Mouse (Mus musculus) c-Kit-positive CD71-positive TER-119-negative erythroid progenitor cells, embryonic 14.5 days (primary cell): ENCODE data around the gene Cdh18.
A peak's percentile ranks its signal among the peaks of the same experiment; 100 is the strongest.

Experiments used
- DNase-seq: peaks from one replicate; pipeline ENCODE4 v3.0.0-alpha.2; 2013; ENCODE audit warnings: low read depth

Cdh18 gene

GRCm38 (mm10) chr15:23453331-23453730 is 904.5 kb downstream of the Cdh18 start:
- DNase-seq, result no peak

DNA sequence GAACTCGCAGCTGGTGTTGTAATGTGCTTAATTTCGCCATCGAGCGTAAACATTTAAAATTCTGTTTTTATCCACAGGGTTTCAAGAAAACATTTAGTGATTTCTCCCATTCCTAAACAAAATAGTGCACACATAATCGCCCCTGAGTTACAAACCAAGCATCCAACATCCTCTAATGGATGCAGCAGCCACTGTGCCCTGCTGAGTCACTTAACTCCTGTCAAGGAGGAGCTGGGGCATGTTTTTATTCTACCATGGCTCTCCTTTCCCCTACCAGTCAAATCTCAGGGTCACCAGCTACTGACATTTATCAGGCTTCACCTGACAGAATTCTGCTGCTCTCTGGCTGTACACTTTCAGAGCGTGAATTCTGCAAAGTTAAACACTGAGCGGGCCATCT is 906.5 kb downstream of the Cdh18 start:
- no peak for DNase-seq

GRCm38 (mm10) chr15:23457401-23457800 is 908.6 kb downstream of the Cdh18 start:
- DNase-seq, result no peak

- DNase-seq, result no peak
Observed at GRCm38 (mm10) chr15:23470527-23471475, 922.0 kb downstream of the Cdh18 start.

- DNase-seq, result peak; percentile 1
Observed at GRCm38 (mm10) chr15:23486306-23486705, 937.5 kb downstream of the Cdh18 start.

DNA sequence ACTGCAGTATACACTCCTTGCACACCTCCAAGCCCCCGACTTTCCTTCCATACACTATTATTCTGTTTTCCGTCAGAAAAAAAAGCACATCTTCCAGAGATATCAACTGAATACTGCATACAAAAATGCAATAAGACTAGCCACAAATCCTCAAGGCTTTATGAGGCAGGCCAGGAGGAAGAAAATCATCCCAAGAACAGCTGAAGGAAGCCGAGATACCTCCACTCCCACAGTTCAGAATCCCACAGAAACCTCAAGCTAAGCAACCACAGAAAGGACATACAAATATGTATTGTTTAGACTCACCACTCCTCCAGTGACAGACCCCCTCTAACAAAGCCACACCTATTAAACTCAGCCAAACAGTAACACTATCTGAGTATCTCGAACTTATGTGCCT is 957.7 kb downstream of the Cdh18 start:
- DNase-seq, result no peak

GRCm38 (mm10) chr15:23509694-23510093 is 960.9 kb downstream of the Cdh18 start:
- no peak for DNase-seq

DNA sequence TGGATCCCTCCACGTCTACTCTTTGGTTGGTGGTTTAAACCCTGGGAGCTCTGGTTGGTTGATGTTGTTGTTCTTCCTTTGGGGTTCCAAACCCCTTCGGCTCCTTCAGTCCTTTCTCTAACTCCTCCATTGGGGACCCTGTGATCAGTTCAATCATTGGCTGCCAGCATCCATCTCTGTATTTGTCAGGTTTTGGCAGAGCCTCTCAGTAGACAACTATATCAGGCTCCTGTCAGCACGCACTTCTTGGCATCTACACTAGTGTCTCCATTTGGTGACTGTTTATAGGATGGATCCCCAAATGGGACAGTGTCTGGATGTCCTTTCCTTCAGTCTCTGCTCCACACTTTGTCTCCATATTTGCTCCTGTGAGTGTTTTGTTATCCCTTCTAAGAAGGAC is 967.0 kb downstream of the Cdh18 start:
- DNase-seq, result no peak

DNA sequence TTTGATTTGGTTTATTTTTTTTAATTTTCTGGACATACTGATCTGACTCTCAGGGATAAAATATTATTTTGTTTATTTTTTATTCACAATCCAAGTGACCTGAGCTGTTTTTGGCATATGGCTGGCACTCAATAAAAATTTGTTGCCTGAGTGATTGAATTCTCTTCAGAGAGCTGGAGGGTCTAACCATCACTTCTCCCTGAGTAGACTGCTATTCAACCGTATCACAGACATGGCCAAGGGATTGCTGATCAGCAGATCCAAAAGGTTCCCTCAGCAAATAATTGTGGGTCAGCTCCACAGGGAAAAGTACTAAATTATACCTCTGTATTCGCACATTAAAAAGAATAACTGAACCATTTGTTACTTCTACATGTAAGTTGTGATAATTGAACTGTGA is 969.3 kb downstream of the Cdh18 start:
- DNase-seq, result no peak
